Mouse (Mus musculus): ENCODE data around the gene Alg6.
A peak's percentile ranks its signal among the peaks of the same experiment; 100 is the strongest.

DNA sequence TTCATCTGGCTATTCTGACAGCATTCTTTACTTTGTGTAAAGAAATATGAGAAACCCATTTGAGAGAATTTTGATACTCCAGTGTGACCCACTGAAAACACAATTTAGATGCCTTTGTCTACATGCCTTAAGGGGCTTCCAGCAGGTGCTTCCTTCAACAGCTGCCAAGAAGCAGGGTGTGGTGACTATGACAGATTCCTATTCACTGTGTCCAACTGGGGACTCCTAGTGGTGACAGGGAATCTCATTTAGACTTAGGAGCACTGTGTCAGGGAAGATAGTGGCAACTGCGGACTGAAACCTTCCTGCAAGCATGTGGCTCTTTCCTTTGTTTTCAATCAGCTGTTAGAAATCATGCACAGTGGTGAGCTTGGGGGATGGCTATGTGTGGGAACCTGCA is 51.3 kb downstream of the Alg6 start:
- TF ChIP-seq CTCF (IDR thresholded peaks at IDR 0.05) (peak; percentile 82), POLR2A (IDR thresholded peaks at IDR 0.05; ENCODE audit: insufficient read depth, low read depth, low read length) (no peak)

Data from heart, adult 2 months (tissue).